20 mouse cellular contexts compared by ENCODE assay signal in the genomic region with DNA sequence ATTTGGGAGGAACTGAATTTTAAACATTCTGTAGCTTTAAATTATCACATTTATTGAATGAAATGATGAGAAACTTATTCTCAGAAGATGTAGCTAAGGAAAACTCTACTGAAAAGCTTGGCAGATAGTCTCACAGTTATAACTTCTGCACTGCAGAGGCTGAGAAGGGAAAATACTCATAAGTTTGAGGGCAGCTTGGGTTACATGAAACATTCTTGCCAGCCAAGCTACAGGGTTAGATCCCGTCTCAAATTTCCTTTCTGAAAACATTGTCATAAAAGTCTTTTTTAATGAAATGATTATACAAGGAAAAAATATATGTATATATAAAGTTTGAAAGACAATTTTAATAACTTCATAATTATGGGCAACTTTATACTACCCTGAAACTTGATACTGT.
DNase-seq lines count a peak whose midpoint lies in the region; ATAC-seq lines count a peak whose summit lies in the region.
"Had no signal": no experiment of that assay in that cellular context is flagged by ENCODE, and none has a peak within 500 bp of the region (broad histone marks: within the 10 kb centered on the region; RNA-seq: fewer than 3 reads in every experiment).

No protein-coding gene starts in this region.

- DNase-seq in hindbrain, embryonic 14.5 days (ENCODE audit: low spot score): peak; percentile 0
- peak; percentile 53 for DNase-seq in embryonic facial prominence, embryonic 14.5 days (ENCODE audit: low spot score)
- DNase-seq in forebrain, embryonic 10.5 days (ENCODE audit: extremely low spot score, low spot score): no peak
- DNase-seq in heart, adult 9 months (ENCODE audit: low spot score in 2 of 2): no peak
- DNase-seq in cerebellum, postnatal 14 days: no peak
- DNase-seq: adrenal gland, adult 2 months; adrenal gland, postnatal 10 days; adrenal gland, postnatal 25 days; cerebellum, adult 11 months; cerebellum, adult 18-20 months; cerebellum, adult 8-10 months; cerebellum, adult 9-11 months; cerebellum, postnatal 25 days; forebrain, postnatal 0 days had no signal

- H3K4me2 ChIP-seq in hindbrain, embryonic 14.5 days (replicated peaks): no peak overlapping the region
- no peak overlapping the region for H3K4me2 ChIP-seq in hindbrain, embryonic 12.5 days (replicated peaks)
- no peak overlapping the region for H3K4me2 ChIP-seq in embryonic facial prominence, embryonic 12.5 days (replicated peaks)
- H3K4me2 ChIP-seq in embryonic facial prominence, embryonic 14.5 days (ENCODE audit: low read depth, low read length): no peak overlapping the region
- no peak overlapping the region for H3K4me2 ChIP-seq in limb, embryonic 13.5 days (replicated peaks)
- H3K4me2 ChIP-seq: embryonic facial prominence, embryonic 13.5 days; forebrain, embryonic 12.5 days had no signal

- H3K9me3 ChIP-seq in hindbrain, embryonic 14.5 days (ENCODE audit: control insufficient read depth, low read length): no peaks in the 10 kb centered on the region
- H3K9me3 ChIP-seq in hindbrain, embryonic 12.5 days (replicated peaks): no peaks in the 10 kb centered on the region
- no peaks in the 10 kb centered on the region for H3K9me3 ChIP-seq in embryonic facial prominence, embryonic 12.5 days
- no peaks in the 10 kb centered on the region for H3K9me3 ChIP-seq in embryonic facial prominence, embryonic 14.5 days (ENCODE audit: control insufficient read depth, low read length)
- no peaks in the 10 kb centered on the region for H3K9me3 ChIP-seq in limb, embryonic 13.5 days
- no peaks in the 10 kb centered on the region for H3K9me3 ChIP-seq in forebrain, embryonic 10.5 days
- H3K9me3 ChIP-seq: embryonic facial prominence, embryonic 13.5 days; forebrain, embryonic 12.5 days had no signal

- H3K4me1 ChIP-seq in hindbrain, embryonic 14.5 days (replicated peaks; ENCODE audit: control insufficient read depth, insufficient read depth, low read length): no peaks in the 10 kb centered on the region
- no peaks in the 10 kb centered on the region for H3K4me1 ChIP-seq in hindbrain, embryonic 12.5 days
- H3K4me1 ChIP-seq in embryonic facial prominence, embryonic 12.5 days: no peaks in the 10 kb centered on the region
- no peaks in the 10 kb centered on the region for H3K4me1 ChIP-seq in embryonic facial prominence, embryonic 14.5 days (ENCODE audit: control insufficient read depth, insufficient read depth, low read length)
- H3K4me1 ChIP-seq in limb, embryonic 13.5 days: peaks cover 9% of the 10 kb centered on the region; the same call in 1 of the 2 replicates
- no peaks in the 10 kb centered on the region for H3K4me1 ChIP-seq in forebrain, embryonic 10.5 days
- H3K4me1 ChIP-seq: embryonic facial prominence, embryonic 13.5 days; forebrain, embryonic 12.5 days had no signal

- H3K9ac ChIP-seq in hindbrain, embryonic 14.5 days: no peak overlapping the region
- no peak overlapping the region for H3K9ac ChIP-seq in hindbrain, embryonic 12.5 days
- no peak overlapping the region for H3K9ac ChIP-seq in embryonic facial prominence, embryonic 12.5 days
- no peak overlapping the region for H3K9ac ChIP-seq in embryonic facial prominence, embryonic 14.5 days (ENCODE audit: low read depth, low read length)
- no peak overlapping the region for H3K9ac ChIP-seq in limb, embryonic 13.5 days
- H3K9ac ChIP-seq: embryonic facial prominence, embryonic 13.5 days; forebrain, embryonic 12.5 days; forebrain, postnatal 0 days had no signal

- no peaks in the 10 kb centered on the region for H3K27me3 ChIP-seq in hindbrain, embryonic 14.5 days (ENCODE audit: control insufficient read depth, insufficient read depth, low read length)
- no peaks in the 10 kb centered on the region for H3K27me3 ChIP-seq in hindbrain, embryonic 12.5 days
- H3K27me3 ChIP-seq in embryonic facial prominence, embryonic 12.5 days: no peaks in the 10 kb centered on the region
- H3K27me3 ChIP-seq in embryonic facial prominence, embryonic 14.5 days (replicated peaks; ENCODE audit: control insufficient read depth, insufficient read depth, low read length): no peaks in the 10 kb centered on the region
- no peaks in the 10 kb centered on the region for H3K27me3 ChIP-seq in limb, embryonic 13.5 days
- no peaks in the 10 kb centered on the region for H3K27me3 ChIP-seq in forebrain, embryonic 10.5 days (ENCODE audit: poor library complexity, severe bottlenecking)
- H3K27me3 ChIP-seq: embryonic facial prominence, embryonic 13.5 days; forebrain, embryonic 12.5 days had no signal

- no peak overlapping the region for H3K27ac ChIP-seq in hindbrain, embryonic 14.5 days
- H3K27ac ChIP-seq in hindbrain, embryonic 12.5 days: no peak overlapping the region
- H3K27ac ChIP-seq in embryonic facial prominence, embryonic 12.5 days: no peak overlapping the region
- no peak overlapping the region for H3K27ac ChIP-seq in embryonic facial prominence, embryonic 14.5 days (replicated peaks; ENCODE audit: low read depth, low read length)
- H3K27ac ChIP-seq in limb, embryonic 13.5 days: no peak overlapping the region
- H3K27ac ChIP-seq in forebrain, embryonic 10.5 days: no peak overlapping the region
- H3K27ac ChIP-seq: embryonic facial prominence, embryonic 13.5 days; forebrain, embryonic 12.5 days had no signal

- ATAC-seq in hindbrain, embryonic 14.5 days (ENCODE audit: low FRiP score): no peak
- ATAC-seq in hindbrain, embryonic 12.5 days (ENCODE audit: low FRiP score): no peak
- ATAC-seq in embryonic facial prominence, embryonic 12.5 days (ENCODE audit: insufficient number of reproducible peaks, insufficient read depth, low FRiP score, low TSS enrichment): 0 out of 2 replicates have a peak, but pooled peaks have one; percentile 3
- ATAC-seq in embryonic facial prominence, embryonic 14.5 days (ENCODE audit: low read depth): no peak
- peak; percentile 78; the same call in 1 of the 2 replicates for ATAC-seq in limb, embryonic 13.5 days (ENCODE audit: low FRiP score, low read depth)
- ATAC-seq: forebrain, embryonic 14.5 days; forebrain, postnatal 0 days had no signal

- H3K4me3 ChIP-seq in hindbrain, embryonic 14.5 days (replicated peaks; ENCODE audit: low read length): no peak overlapping the region
- no peak overlapping the region for H3K4me3 ChIP-seq in hindbrain, embryonic 12.5 days
- H3K4me3 ChIP-seq in embryonic facial prominence, embryonic 12.5 days: no peak overlapping the region
- no peak overlapping the region for H3K4me3 ChIP-seq in embryonic facial prominence, embryonic 14.5 days (ENCODE audit: low read depth, low read length)
- H3K4me3 ChIP-seq in limb, embryonic 13.5 days: no peak overlapping the region
- no peak overlapping the region for H3K4me3 ChIP-seq in forebrain, embryonic 10.5 days
- H3K4me3 ChIP-seq: embryonic facial prominence, embryonic 13.5 days; forebrain, embryonic 12.5 days had no signal

- H3K36me3 ChIP-seq in hindbrain, embryonic 14.5 days (replicated peaks; ENCODE audit: control insufficient read depth, insufficient read depth): no peaks in the 10 kb centered on the region
- no peaks in the 10 kb centered on the region for H3K36me3 ChIP-seq in hindbrain, embryonic 12.5 days
- no peaks in the 10 kb centered on the region for H3K36me3 ChIP-seq in embryonic facial prominence, embryonic 12.5 days
- no peaks in the 10 kb centered on the region for H3K36me3 ChIP-seq in embryonic facial prominence, embryonic 14.5 days (ENCODE audit: control insufficient read depth, insufficient read depth, low read length)
- no peaks in the 10 kb centered on the region for H3K36me3 ChIP-seq in limb, embryonic 13.5 days
- no peaks in the 10 kb centered on the region for H3K36me3 ChIP-seq in forebrain, embryonic 10.5 days (replicated peaks)
- H3K36me3 ChIP-seq: embryonic facial prominence, embryonic 13.5 days; forebrain, embryonic 12.5 days had no signal

- 92% methylated on average over 1 of the region's 1 CpGs for WGBS in hindbrain, embryonic 14.5 days
- 64% methylated on average over 1 of the region's 1 CpGs for WGBS in hindbrain, embryonic 12.5 days
- 35% methylated on average over 1 of the region's 1 CpGs for whole genome bisulfite sequencing in embryonic facial prominence, embryonic 12.5 days
- 34% methylated on average over 1 of the region's 1 CpGs for WGBS in embryonic facial prominence, embryonic 14.5 days
- 33% methylated on average over 1 of the region's 1 CpGs for WGBS in limb, embryonic 13.5 days
- WGBS in forebrain, embryonic 10.5 days: 89% methylated on average over 1 of the region's 1 CpGs

Comparison
In these comparisons a context has a peak if more than half of its experiments do, and no peak if none do; other contexts are left out.
1. ATAC-seq: peak in embryonic facial prominence, embryonic 12.5 days (single experiment) and limb, embryonic 13.5 days (single experiment); none in hindbrain, embryonic 14.5 days (single experiment), hindbrain, embryonic 12.5 days (single experiment) and embryonic facial prominence, embryonic 14.5 days (single experiment).
2. DNase-seq: peak in hindbrain, embryonic 14.5 days (single experiment) and embryonic facial prominence, embryonic 14.5 days (single experiment); none in forebrain, embryonic 10.5 days (single experiment), heart, adult 9 months (0 of 2) and cerebellum, postnatal 14 days (0 of 2).